Mouse (Mus musculus) kidney, adult 2 months (tissue): ENCODE measurements around the gene Ctdspl. TPM values are rescaled to one million over a fixed set of nuclear protein-coding genes. Genes with fewer than 3 reads are reported as not detected.

ENCODE experiments used
- DNase-seq: peaks from one replicate; pipeline ENCODE4 v3.0.0; 2021
- H3K27ac ChIP-seq: fragments of 200-500 bp; 2 replicates; pipeline ENCODE4 v1.5.1; 2012; ENCODE audit warnings: low read depth, low read length, control low read depth, inconsistent platforms; ENCODE audit not compliant: insufficient read depth
- H3K27me3 ChIP-seq: fragments of 200-500 bp; replicated peaks from 2 replicates; pipeline ENCODE4 v1.6.1; 2012; ENCODE audit warnings: mild to moderate bottlenecking, moderate library complexity, low read length, inconsistent platforms; ENCODE audit not compliant: control insufficient read depth, insufficient read depth
- H3K36me3 ChIP-seq: fragments of 200-500 bp; 2 replicates; pipeline ENCODE4 v1.6.1; 2012; ENCODE audit warnings: mild to moderate bottlenecking, moderate library complexity, low read length, inconsistent platforms; ENCODE audit not compliant: control insufficient read depth, insufficient read depth
- H3K4me1 ChIP-seq: fragments of 200-500 bp; 2 replicates; pipeline ENCODE4 v1.6.1; 2011; ENCODE audit warnings: low read length; ENCODE audit not compliant: control insufficient read depth, insufficient read depth
- H3K4me3 ChIP-seq: fragments of 200-500 bp; 2 replicates; pipeline ENCODE4 v1.5.1; 2011; ENCODE audit warnings: mild to moderate bottlenecking, low read depth, low read length, control low read depth; ENCODE audit not compliant: insufficient read depth
- CTCF ChIP-seq: fragments of 200-500 bp; conservative IDR thresholded peaks from 2 replicates; pipeline ENCODE4 v1.5.1; 2011; ENCODE audit warnings: low read depth, mild to moderate bottlenecking, control low read depth, low read length, moderate library complexity, mixed read lengths; ENCODE audit not compliant: insufficient read depth, insufficient read length
- POLR2A ChIP-seq: fragments of 200-500 bp; IDR thresholded peaks from one replicate; pipeline ENCODE4 v1.6.1; 2011; ENCODE audit warnings: low read depth, low read length, control low read depth
- WGBS: fragments of 180-500 bp; shearing (Covaris S2); methylation state at CpG from one replicate; pipeline ENCODE4 v1.1.7; 2018; 5-methylcytosine and 5-hydroxymethylcytosine counted together
- polyA plus RNA-seq: library from polyadenylated mRNA; depleted of rRNA; stranded (reverse); fragments of >200 nt; gene quantifications from 2 replicates; pipeline ENCODE4 v1.2.3, GENCODE M21; 2012

The Ctdspl gene
- polyA plus RNA-seq, 1 experiment: 39.2 TPM

GRCm38 (mm10) chr9:118900677-118901076 lies 25.6 kb upstream of the Ctdspl start:
- Histone ChIP-seq H3K36me3 (no peaks in the 10 kb centered on the region), H3K4me1 (no peaks in the 10 kb centered on the region), H3K27ac (no peak overlapping the region), H3K4me3 (no peak overlapping the region), H3K27me3 (no peaks in the 10 kb centered on the region)
- no peak for DNase-seq
- no peak for TF ChIP-seq POLR2A
- no peak for TF ChIP-seq CTCF
- WGBS: 80% methylated on average over 2 of the region's 2 CpGs

GRCm38 (mm10) chr9:118901917-118902316 lies 24.3 kb upstream of the Ctdspl start:
- no peak for TF ChIP-seq POLR2A
- TF ChIP-seq CTCF: no peak
- H3K4me1 ChIP-seq: no peaks in the 10 kb centered on the region
- H3K36me3 ChIP-seq: no peaks in the 10 kb centered on the region
- H3K27me3 ChIP-seq: no peaks in the 10 kb centered on the region
- no peak overlapping the region for H3K4me3 ChIP-seq
- DNase-seq: no peak
- no peak overlapping the region for H3K27ac ChIP-seq
- 64% methylated on average over 6 of the region's 6 CpGs for WGBS

- WGBS: 50% methylated on average over 18 of the region's 18 CpGs
- H3K4me3 ChIP-seq: no peak overlapping the region
- no peaks in the 10 kb centered on the region for H3K4me1 ChIP-seq
- no peaks in the 10 kb centered on the region for H3K36me3 ChIP-seq
- H3K27ac ChIP-seq: no peak overlapping the region
- no peaks in the 10 kb centered on the region for H3K27me3 ChIP-seq
- DNase-seq: peak; percentile 86
- TF ChIP-seq CTCF (peak; percentile 83), POLR2A (no peak)
These were observed 18.2 kb upstream of the Ctdspl start for GRCm38 (mm10) chr9:118907934-118908620.

- 91% methylated on average over 9 of the region's 9 CpGs for WGBS
- TF ChIP-seq CTCF (no peak), POLR2A (no peak)
- no peak overlapping the region for H3K27ac ChIP-seq
- DNase-seq: peak; percentile 15
- no peaks in the 10 kb centered on the region for H3K4me1 ChIP-seq
- no peaks in the 10 kb centered on the region for H3K36me3 ChIP-seq
- H3K27me3 ChIP-seq: no peaks in the 10 kb centered on the region
- no peak overlapping the region for H3K4me3 ChIP-seq
These were observed 13.2 kb upstream of the Ctdspl start for GRCm38 (mm10) chr9:118913048-118913447.

- H3K27ac ChIP-seq: no peak overlapping the region
- H3K27me3 ChIP-seq: no peaks in the 10 kb centered on the region
- no peak overlapping the region for H3K4me3 ChIP-seq
- no peak for TF ChIP-seq POLR2A
- no peak for TF ChIP-seq CTCF
- DNase-seq: no peak
- no peaks in the 10 kb centered on the region for H3K36me3 ChIP-seq
- 73% methylated on average over 3 of the region's 3 CpGs for WGBS
- H3K4me1 ChIP-seq: no peaks in the 10 kb centered on the region
These were observed 12.6 kb upstream of the Ctdspl start for GRCm38 (mm10) chr9:118913613-118914012.

GRCm38 (mm10) chr9:118914589-118914988 lies 11.7 kb upstream of the Ctdspl start:
- no peaks in the 10 kb centered on the region for H3K27me3 ChIP-seq
- DNase-seq: no peak
- H3K4me3 ChIP-seq: no peak overlapping the region
- H3K4me1 ChIP-seq: 0 out of 2 replicates have a peak, but pooled peaks cover 3% of the 10 kb centered on the region
- no peaks in the 10 kb centered on the region for H3K36me3 ChIP-seq
- WGBS: 58% methylated on average over 8 of the region's 8 CpGs
- no peak for TF ChIP-seq POLR2A
- no peak for TF ChIP-seq CTCF
- H3K27ac ChIP-seq: no peak overlapping the region

- no peak overlapping the region for H3K4me3 ChIP-seq
- no peak overlapping the region for H3K27ac ChIP-seq
- peak; percentile 53 for DNase-seq
- H3K36me3 ChIP-seq: no peaks in the 10 kb centered on the region
- TF ChIP-seq CTCF (peak; percentile 70), POLR2A (no peak)
- H3K27me3 ChIP-seq: no peaks in the 10 kb centered on the region
- H3K4me1 ChIP-seq: 0 out of 2 replicates have a peak, but pooled peaks cover 3% of the 10 kb centered on the region
- WGBS: 64% methylated on average over 5 of the region's 5 CpGs
These were observed 11.0 kb upstream of the Ctdspl start for GRCm38 (mm10) chr9:118915290-118915689.
